Mouse (Mus musculus) hindbrain, embryonic 16.5 days (tissue): Measurements from ENCODE around the gene Arhgef2. TPM values are rescaled to one million over a fixed set of nuclear protein-coding genes. Genes with fewer than 3 reads are reported as not detected.

Source experiments
- ATAC-seq: fragments of 200-750 bp; cut with Nextera tagmentation; 2 replicates; pipeline ENCODE4 v1.8.0; 2017; ENCODE audit warnings: moderate TSS enrichment, moderate library complexity
- H3K27ac ChIP-seq: fragments of 300-500 bp; sonication (generic); 2 replicates; pipeline ENCODE4 v1.5.1; 2014; ENCODE audit warnings: low read depth, mild to moderate bottlenecking, control low read depth, low read length, moderate library complexity
- H3K27me3 ChIP-seq: fragments of 300-500 bp; sonication (generic); replicated peaks from 2 replicates; pipeline ENCODE4 v1.6.1; 2014; ENCODE audit warnings: low read length; ENCODE audit not compliant: control insufficient read depth, insufficient read depth
- H3K36me3 ChIP-seq: fragments of 300-500 bp; sonication (generic); 2 replicates; pipeline ENCODE4 v1.6.1; 2014; ENCODE audit warnings: mild to moderate bottlenecking, low read length, moderate library complexity, mixed read lengths; ENCODE audit not compliant: control insufficient read depth, insufficient read depth
- H3K4me1 ChIP-seq: fragments of 300-500 bp; sonication (generic); 2 replicates; pipeline ENCODE4 v1.6.1; 2014; ENCODE audit warnings: low read depth, low read length; ENCODE audit not compliant: control insufficient read depth, insufficient read depth
- H3K4me2 ChIP-seq: fragments of 300-500 bp; sonication (generic); 2 replicates; pipeline ENCODE4 v1.6.1; 2014; ENCODE audit warnings: mild to moderate bottlenecking, low read length, control low read depth, moderate library complexity
- H3K4me3 ChIP-seq: fragments of 300-500 bp; sonication (generic); 2 replicates; pipeline ENCODE4 v1.5.1; 2014; ENCODE audit warnings: mild to moderate bottlenecking, low read length, control low read depth, moderate library complexity
- H3K9ac ChIP-seq: fragments of 300-500 bp; sonication (generic); 2 replicates; pipeline ENCODE4 v1.6.1; 2014; ENCODE audit warnings: low read depth, mild to moderate bottlenecking, control low read depth, low read length, moderate library complexity
- H3K9me3 ChIP-seq: fragments of 300-500 bp; sonication (generic); 2 replicates; pipeline ENCODE4 v1.6.1; 2014; ENCODE audit warnings: mild to moderate bottlenecking, low read length, moderate library complexity; ENCODE audit not compliant: control insufficient read depth
- WGBS: fragments of 180-500 bp; shearing (Covaris S2); extraction: QIAGEN DNeasy Blood & Tissue Kit; methylation state at CpG from one replicate; pipeline ENCODE4 v1.1.7; 2014; 5-methylcytosine and 5-hydroxymethylcytosine counted together
- polyA plus RNA-seq: library from polyadenylated mRNA; unstranded; fragments of >200 nt; fragmentation: Nextera tagmentation; extraction: Ambion mirVana; gene quantifications from 2 replicates; pipeline ENCODE4 v1.2.1, GENCODE M21; 2015

Arhgef2 gene
- polyA plus RNA-seq, 1 experiment from 2014 or later, result 79.0 TPM

DNA sequence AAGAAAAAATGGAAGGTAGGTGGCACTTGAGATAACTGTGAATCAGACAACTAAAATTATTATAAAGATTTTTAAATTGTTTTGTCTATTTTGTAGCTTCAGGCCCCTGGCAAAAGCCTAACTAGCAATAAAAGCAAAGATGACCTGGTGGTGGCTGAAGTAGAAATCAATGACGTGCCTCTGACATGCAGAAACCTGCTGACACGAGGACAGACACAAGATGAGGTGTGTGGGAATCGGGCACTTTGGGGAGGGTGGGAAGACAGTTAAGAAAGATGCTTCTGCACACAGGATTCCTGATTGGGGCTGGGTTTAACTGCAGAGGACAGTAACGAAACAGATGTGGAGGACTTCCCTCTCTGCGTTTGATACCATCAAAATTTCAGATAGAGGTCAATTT, 83.3 kb downstream of the Arhgef2 start:
- WGBS, result 92% methylated on average over 5 of the region's 5 CpGs
- Histone ChIP-seq H3K27me3 (no peaks in the 10 kb centered on the region), H3K9me3 (no peaks in the 10 kb centered on the region), H3K36me3 (peaks cover 34% of the 10 kb centered on the region), H3K4me3 (no peak overlapping the region), H3K4me2 (no peak overlapping the region), H3K4me1 (peaks cover 21% of the 10 kb centered on the region), H3K9ac (no peak overlapping the region), H3K27ac (no peak overlapping the region)
- no peak for ATAC-seq

- H3K4me1 ChIP-seq, result no peaks in the 10 kb centered on the region
- no peaks in the 10 kb centered on the region for H3K27me3 ChIP-seq
- peaks cover 68% of the 10 kb centered on the region for H3K36me3 ChIP-seq
- H3K9me3 ChIP-seq, result no peaks in the 10 kb centered on the region
- H3K4me2 ChIP-seq, result no peak overlapping the region
- no peak overlapping the region for H3K9ac ChIP-seq
- no peak overlapping the region for H3K4me3 ChIP-seq
- ATAC-seq, result no peak
- H3K27ac ChIP-seq, result no peak overlapping the region
These were observed 89.8 kb downstream of the Arhgef2 start for GRCm38 (mm10) chr3:88695545-88695944.

Other genes starting within 250 kb of the Arhgef2 start
- gene Paqr6, start 241.4 kb upstream of the Arhgef2 start, polyA plus RNA-seq, result 2.9 and 3.1 TPM in 2 replicates
- 0.09 and 0.10 TPM in 2 replicates for gene Bglap3, start 233.2 kb upstream of the Arhgef2 start, polyA plus RNA-seq
- gene Bglap2, start 227.3 kb upstream of the Arhgef2 start, polyA plus RNA-seq, result not detected in 2 replicates
- gene Bglap, start 221.5 kb upstream of the Arhgef2 start, polyA plus RNA-seq, result not detected in 2 replicates
- 30.6 and 34.4 TPM in 2 replicates for gene Pmf1, start 195.6 kb upstream of the Arhgef2 start, polyA plus RNA-seq
- gene Slc25a44, start 180.8 kb upstream of the Arhgef2 start, polyA plus RNA-seq, result 40.3 and 42.3 TPM in 2 replicates
- 32.3 and 32.8 TPM in 2 replicates for gene Sema4a, start 144.8 kb upstream of the Arhgef2 start, polyA plus RNA-seq
- gene Lmna, start 96.0 kb upstream of the Arhgef2 start, polyA plus RNA-seq, result 62.3 and 70.4 TPM in 2 replicates
- 20.4 and 22.1 TPM in 2 replicates for gene Mex3a, start 73.6 kb upstream of the Arhgef2 start, polyA plus RNA-seq
- 0.15 TPM in 1 of 2 replicates, not detected in the other for gene Rab25, start 57.7 kb upstream of the Arhgef2 start, polyA plus RNA-seq
- gene Lamtor2, start 52.9 kb upstream of the Arhgef2 start, polyA plus RNA-seq, result 184 and 218 TPM in 2 replicates
- gene Ubqln4, start 52.2 kb upstream of the Arhgef2 start, polyA plus RNA-seq, result 40.1 and 44.4 TPM in 2 replicates
- 133 and 167 TPM in 2 replicates for gene Ssr2, start 30.1 kb upstream of the Arhgef2 start, polyA plus RNA-seq
- gene Rxfp4, start 47.2 kb downstream of the Arhgef2 start, polyA plus RNA-seq, result not detected in 2 replicates
- 70.2 and 81.8 TPM in 2 replicates for gene Khdc4, start 79.8 kb downstream of the Arhgef2 start, polyA plus RNA-seq
- gene Rit1, start 110.9 kb downstream of the Arhgef2 start, polyA plus RNA-seq, result 72.2 and 72.6 TPM in 2 replicates
- 249 and 257 TPM in 2 replicates for gene Syt11, start 169.2 kb downstream of the Arhgef2 start, polyA plus RNA-seq
- gene Gon4l, start 229.3 kb downstream of the Arhgef2 start, polyA plus RNA-seq, result 11.2 and 12.1 TPM in 2 replicates